Mouse (Mus musculus): ENCODE results near the gene Rfx8.

The Rfx8 gene

GRCm38 (mm10) chr1:39720632-39721350 lies at the start of gene Rfx8:
Gene Rfx8 (minus strand): TSS chr1:39720997.
- no peak for DNase-seq (ENCODE audit: low read depth, low spot score)

- DNase-seq (ENCODE audit: low read depth, low spot score): no peak
These were observed 49.6 kb upstream of the Rfx8 start for GRCm38 (mm10) chr1:39770436-39770835.

GRCm38 (mm10) chr1:39768017-39768416 lies 47.2 kb upstream of the Rfx8 start:
- DNase-seq (ENCODE audit: low read depth, low spot score): no peak

GRCm38 (mm10) chr1:39765854-39766493 lies 45.2 kb upstream of the Rfx8 start:
- DNase-seq (ENCODE audit: low read depth, low spot score): no peak

- peak; percentile 44 for DNase-seq (ENCODE audit: low read depth, low spot score)
These were observed 41.2 kb upstream of the Rfx8 start for GRCm38 (mm10) chr1:39762025-39762370.

- DNase-seq (ENCODE audit: low read depth, low spot score): peak; percentile 44
These were observed 40.6 kb upstream of the Rfx8 start for GRCm38 (mm10) chr1:39761211-39762024.

- no peak for DNase-seq (ENCODE audit: low read depth, low spot score)
These were observed 39.5 kb upstream of the Rfx8 start for GRCm38 (mm10) chr1:39760181-39760715.

GRCm38 (mm10) chr1:39759231-39760175 lies 38.7 kb upstream of the Rfx8 start:
- no peak for DNase-seq (ENCODE audit: low read depth, low spot score)

GRCm38 (mm10) chr1:39758244-39758643 lies 37.4 kb upstream of the Rfx8 start:
- no peak for DNase-seq (ENCODE audit: low read depth, low spot score)

GRCm38 (mm10) chr1:39756952-39757351 lies 36.2 kb upstream of the Rfx8 start:
- DNase-seq (ENCODE audit: low read depth, low spot score): no peak

GRCm38 (mm10) chr1:39754224-39754957 lies 33.6 kb upstream of the Rfx8 start:
- DNase-seq (ENCODE audit: low read depth, low spot score): no peak

GRCm38 (mm10) chr1:39751537-39751936 lies 30.7 kb upstream of the Rfx8 start:
- DNase-seq (ENCODE audit: low read depth, low spot score): no peak

- no peak for DNase-seq (ENCODE audit: low read depth, low spot score)
These were observed 28.9 kb upstream of the Rfx8 start for GRCm38 (mm10) chr1:39749664-39750063.

GRCm38 (mm10) chr1:39749214-39749613 lies 28.4 kb upstream of the Rfx8 start:
- no peak for DNase-seq (ENCODE audit: low read depth, low spot score)

- DNase-seq (ENCODE audit: low read depth, low spot score): no peak
These were observed 27.9 kb upstream of the Rfx8 start for GRCm38 (mm10) chr1:39748666-39749065.

GRCm38 (mm10) chr1:39746464-39746863 lies 25.7 kb upstream of the Rfx8 start:
- DNase-seq (ENCODE audit: low read depth, low spot score): no peak

- DNase-seq (ENCODE audit: low read depth, low spot score): no peak
These were observed 20.2 kb upstream of the Rfx8 start for GRCm38 (mm10) chr1:39740948-39741347.

- DNase-seq (ENCODE audit: low read depth, low spot score): no peak
These were observed 19.2 kb upstream of the Rfx8 start for GRCm38 (mm10) chr1:39740002-39740401.

GRCm38 (mm10) chr1:39735927-39736604 lies 15.3 kb upstream of the Rfx8 start:
- peak; percentile 46 for DNase-seq (ENCODE audit: low read depth, low spot score)

- no peak for DNase-seq (ENCODE audit: low read depth, low spot score)
These were observed 14.7 kb upstream of the Rfx8 start for GRCm38 (mm10) chr1:39735493-39735892.
